Mouse (Mus musculus): ENCODE data around the gene Fbxw8.

- TF ChIP-seq POLR2A (IDR thresholded peaks at IDR 0.05; ENCODE audit: low read depth, low read length) (no peak), CTCF (IDR thresholded peaks at IDR 0.05; ENCODE audit: extremely low read depth, insufficient read depth, insufficient read length, insufficient replicate concordance) (no peak)
These were observed 47.0 kb downstream of the Fbxw8 start for GRCm38 (mm10) chr5:118108124-118108793.
